Mouse (Mus musculus) bone marrow, adult 2 months (tissue): ENCODE data around the gene Bhlhe41.

Experiments
- CTCF ChIP-seq: fragments of 200-500 bp; IDR thresholded peaks from 2 replicates; pipeline ENCODE4 v1.5.1; 2011; ENCODE audit warnings: low read length, control low read depth; ENCODE audit not compliant: control insufficient read depth, insufficient read depth
- POLR2A ChIP-seq: fragments of 200-500 bp; IDR thresholded peaks from 2 replicates; pipeline ENCODE4 v1.6.1; 2011; ENCODE audit warnings: low read depth, mild to moderate bottlenecking, control low read depth, low read length, borderline replicate concordance; ENCODE audit not compliant: control insufficient read depth

DNA sequence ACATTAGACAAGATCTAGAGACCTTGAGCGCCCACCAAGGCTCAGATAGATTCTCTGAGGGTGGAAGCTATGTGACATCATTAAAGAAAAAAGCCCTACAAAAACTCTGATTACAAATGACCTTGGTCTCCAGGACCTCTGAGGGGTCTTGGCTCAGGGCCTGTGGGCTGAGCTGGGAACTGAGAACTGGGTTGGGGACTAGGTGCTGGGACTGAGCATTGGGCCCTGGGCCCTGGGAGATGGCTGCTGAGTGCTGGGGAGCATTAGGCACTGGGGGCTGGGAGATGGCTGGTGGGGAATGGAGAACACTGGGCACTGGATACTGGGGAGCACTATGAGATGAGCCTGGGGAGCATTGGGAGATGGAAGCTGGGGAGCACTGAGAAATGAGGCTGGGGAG is 19.3 kb downstream of the Bhlhe41 start:
- no peak for TF ChIP-seq CTCF
- TF ChIP-seq POLR2A: no peak
